Mouse (Mus musculus): ENCODE data around the gene Aamp. TPM values are rescaled to one million over a fixed set of nuclear protein-coding genes. Genes with fewer than 3 reads are reported as not detected.

The Aamp gene
- total RNA-seq, 2 experiments from 2014 or later = 140 to 143 TPM

DNA sequence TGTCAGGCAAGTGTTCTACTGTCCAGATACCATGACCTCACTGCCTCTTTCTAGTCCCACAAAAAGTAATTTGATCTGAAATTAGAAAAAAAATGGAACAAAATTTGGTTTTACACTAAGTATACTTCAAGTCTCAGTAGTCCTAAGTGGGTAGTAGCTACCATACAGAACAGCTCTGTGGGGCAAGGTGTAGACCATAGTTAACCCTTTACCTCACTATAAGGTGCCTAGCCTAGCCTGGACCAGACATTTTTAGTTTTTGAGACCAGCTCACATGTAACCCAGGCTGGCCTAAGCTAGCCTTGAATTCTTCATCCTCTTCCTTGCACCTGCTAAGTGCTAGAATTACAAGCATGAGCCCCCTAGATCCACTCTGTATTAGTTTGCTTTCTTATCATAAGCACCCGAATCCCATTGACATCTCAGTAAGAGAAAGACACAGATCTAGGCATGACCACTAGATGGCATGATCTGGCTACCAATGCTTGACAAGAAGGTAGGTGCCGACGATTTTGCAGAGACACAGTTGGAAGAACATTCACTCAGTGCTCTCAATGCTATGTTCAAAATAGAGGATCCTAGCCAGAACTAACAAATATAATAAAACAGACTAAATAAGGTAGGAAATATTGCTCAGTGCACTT is 28.6 kb upstream of the Aamp start:
- no peak overlapping the region for H3K27ac ChIP-seq
- no peak overlapping the region for H3K4me3 ChIP-seq
- intact Hi-C loops (cut with DNase I) = loop anchor here (1.0 to 2.0 kb wide), 3 partner anchors 48 to 139 kb away; no protein-coding TSS in a partner anchor
- DNase-seq (ENCODE audit: extremely low spot score in 1 of 2, low spot score in 2 of 2) = peak; percentile 46 to 66
- TF ChIP-seq CTCF (IDR thresholded peaks at IDR 0.05) = peak; percentile 84

DNA sequence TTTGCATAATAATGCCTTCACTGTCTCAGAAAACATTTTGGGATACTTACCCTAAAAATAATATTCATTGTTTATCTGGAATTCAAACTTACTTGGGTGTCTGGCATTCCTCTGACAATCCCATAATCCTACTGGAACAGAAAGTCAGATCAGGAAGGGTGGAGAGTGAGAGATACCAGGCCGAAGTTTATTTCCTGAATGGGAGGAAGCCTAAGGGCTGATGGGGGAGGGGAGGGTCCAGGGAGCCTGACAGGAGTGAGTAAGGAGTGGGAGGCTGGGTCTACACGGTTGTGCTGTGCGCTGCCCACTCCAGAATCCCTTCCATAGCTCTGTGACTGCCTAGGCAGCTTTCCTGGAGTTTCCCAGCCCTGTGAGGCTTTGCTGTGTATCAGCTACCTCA is 25.2 kb upstream of the Aamp start:
- Histone ChIP-seq H3K4me3 (no peak overlapping the region), H3K27ac (no peak overlapping the region)
- intact Hi-C loops (cut with DNase I) = no loop called here
- no peak for TF ChIP-seq CTCF (IDR thresholded peaks at IDR 0.05)
- no peak for DNase-seq (ENCODE audit: extremely low spot score in 1 of 2, low spot score in 2 of 2)

GRCm38 (mm10) chr1:74308001-74308964 is 23.7 kb upstream of the Aamp start:
- no peak for TF ChIP-seq CTCF (IDR thresholded peaks at IDR 0.05)
- no peak for DNase-seq (ENCODE audit: extremely low spot score in 1 of 2, low spot score in 2 of 2)
- H3K27ac ChIP-seq = no peak overlapping the region
- no peak overlapping the region for H3K4me3 ChIP-seq
- intact Hi-C loops (cut with DNase I) = no loop called here

GRCm38 (mm10) chr1:74307146-74307545 is 22.6 kb upstream of the Aamp start:
- Histone ChIP-seq H3K4me3 (no peak overlapping the region), H3K27ac (no peak overlapping the region)
- DNase-seq (ENCODE audit: extremely low spot score in 1 of 2, low spot score in 2 of 2) = no peak
- TF ChIP-seq CTCF (IDR thresholded peaks at IDR 0.05) = no peak
- intact Hi-C loops (cut with DNase I) = no loop called here

GRCm38 (mm10) chr1:74305522-74305921 is 21.0 kb upstream of the Aamp start, which contains the start of gene Tmbim1:
Gene Tmbim1 (minus strand): TSS chr1:74305622.
- DNase-seq (ENCODE audit: extremely low spot score in 1 of 2, low spot score in 2 of 2) = no peak
- Histone ChIP-seq H3K4me3 (peak within 1 kb of the TSS; percentile 82), H3K27ac (peak within 1 kb of the TSS; percentile 85)
- intact Hi-C loops (cut with DNase I) = no loop called here
- TF ChIP-seq CTCF (IDR thresholded peaks at IDR 0.05) = no peak

- Histone ChIP-seq H3K27ac (no peak overlapping the region), H3K4me3 (no peak overlapping the region)
- no peak for TF ChIP-seq CTCF (IDR thresholded peaks at IDR 0.05)
- DNase-seq (ENCODE audit: extremely low spot score in 1 of 2, low spot score in 2 of 2) = no peak
- intact Hi-C loops (cut with DNase I) = no loop called here
These were observed 20.4 kb upstream of the Aamp start for GRCm38 (mm10) chr1:74304946-74305345.

- intact Hi-C loops (cut with DNase I) = no loop called here
- Histone ChIP-seq H3K27ac (peak overlapping the region; percentile 85), H3K4me3 (peak overlapping the region; percentile 82)
- DNase-seq (ENCODE audit: extremely low spot score in 1 of 2, low spot score in 2 of 2) = no peak
- TF ChIP-seq CTCF (IDR thresholded peaks at IDR 0.05) = no peak
These were observed 19.8 kb upstream of the Aamp start for GRCm38 (mm10) chr1:74304339-74304790.

GRCm38 (mm10) chr1:74303509-74304338 is 19.2 kb upstream of the Aamp start:
- intact Hi-C loops (cut with DNase I) = no loop called here
- DNase-seq (ENCODE audit: extremely low spot score in 1 of 2, low spot score in 2 of 2) = peak; percentile 61 to 63
- TF ChIP-seq CTCF (IDR thresholded peaks at IDR 0.05) = no peak; the same call in 1 of the 2 replicates

DNA sequence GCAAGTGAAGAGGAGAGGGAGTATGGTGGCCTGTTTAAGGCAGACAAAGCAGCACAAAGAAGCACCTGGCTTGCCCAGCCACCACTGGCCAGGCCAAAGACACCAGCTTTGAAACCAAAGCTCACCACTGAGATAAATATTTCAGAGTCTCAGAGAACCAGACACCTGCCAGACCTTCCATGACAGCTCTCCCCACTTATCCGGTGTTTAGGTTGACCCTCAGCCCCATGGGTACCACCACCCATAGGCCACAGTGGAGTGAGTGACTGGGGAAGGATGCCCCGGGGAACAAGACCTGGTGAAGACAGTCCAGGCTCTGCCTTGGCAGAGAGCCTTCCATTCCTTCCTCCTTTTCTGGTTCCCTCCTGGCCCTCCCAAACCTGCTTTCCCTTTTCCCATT is 18.3 kb upstream of the Aamp start:
- Histone ChIP-seq H3K4me3 (peak overlapping the region; percentile 22; the same call in 1 of the 2 replicates), H3K27ac (peak overlapping the region; percentile 7; the same call in 1 of the 2 replicates)
- intact Hi-C loops (cut with DNase I) = no loop called here
- DNase-seq (ENCODE audit: extremely low spot score in 1 of 2, low spot score in 2 of 2) = no peak
- no peak for TF ChIP-seq CTCF (IDR thresholded peaks at IDR 0.05)

More at GRCm38 (mm10) chr1:74303509-74304338, 19.2 kb upstream of the Aamp start:
- Histone ChIP-seq H3K4me3 (peak overlapping the region; percentile 82), H3K27ac (peak overlapping the region; percentile 85)

DNA sequence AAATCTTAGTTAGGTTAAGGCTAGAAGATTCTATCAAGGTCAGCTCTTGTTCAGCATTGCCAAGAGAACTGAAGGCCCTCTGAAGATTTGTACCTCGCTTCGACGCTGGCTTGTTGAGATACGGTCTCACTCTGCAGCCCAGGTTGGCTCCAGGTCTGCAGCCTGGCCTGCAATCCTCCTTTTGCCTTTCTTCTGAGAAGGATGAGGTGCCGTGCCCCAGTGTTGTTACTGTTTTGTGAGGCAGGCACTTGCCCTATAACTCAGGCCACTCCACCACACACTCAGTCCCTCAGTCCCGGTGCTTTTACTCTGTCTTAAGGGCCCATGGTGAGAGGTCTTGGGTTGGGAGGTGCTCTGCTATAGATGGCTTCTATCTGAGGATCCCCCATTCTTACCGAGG is 17.7 kb upstream of the Aamp start:
- Histone ChIP-seq H3K27ac (peak overlapping the region; percentile 47), H3K4me3 (no peak overlapping the region)
- TF ChIP-seq CTCF (IDR thresholded peaks at IDR 0.05) = no peak
- intact Hi-C loops (cut with DNase I) = no loop called here
- DNase-seq (ENCODE audit: extremely low spot score in 1 of 2, low spot score in 2 of 2) = no peak

DNA sequence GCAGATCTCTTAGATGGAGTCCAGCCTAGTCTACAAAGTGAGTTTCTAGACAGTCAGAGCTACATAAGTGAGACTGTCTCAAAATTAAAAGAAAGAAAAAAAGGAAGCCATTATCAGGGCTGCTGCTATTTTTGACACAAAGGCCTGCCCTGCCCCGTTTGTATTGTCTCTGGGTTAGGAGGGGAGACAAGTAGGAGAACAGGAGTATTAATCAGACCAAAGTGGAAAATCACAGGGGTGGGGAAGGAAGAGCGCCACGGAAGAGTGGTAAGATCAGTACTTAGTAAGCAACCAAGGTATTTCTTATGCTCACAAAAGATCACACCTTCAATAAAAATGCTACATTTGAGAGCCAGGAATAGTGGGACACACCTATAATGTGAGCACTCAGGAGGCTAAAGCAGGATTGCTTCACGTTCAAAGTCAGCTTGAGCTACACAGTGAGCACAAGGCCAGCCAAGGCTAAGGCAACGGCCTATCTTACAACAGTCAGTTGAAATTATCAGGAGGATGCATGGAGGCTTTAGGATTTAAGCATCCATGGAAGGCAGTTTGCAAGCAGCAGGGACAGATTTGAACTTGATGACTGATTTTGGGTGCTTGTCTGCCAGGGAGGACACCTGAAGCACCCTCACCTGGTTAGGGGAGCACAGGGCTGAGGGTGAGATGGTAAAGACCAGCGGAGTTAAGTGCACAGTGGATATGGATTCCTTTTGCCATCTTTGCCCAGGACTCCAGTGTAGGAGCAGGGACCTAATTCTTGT is 16.0 kb upstream of the Aamp start:
- DNase-seq (ENCODE audit: extremely low spot score in 1 of 2, low spot score in 2 of 2) = no peak
- intact Hi-C loops (cut with DNase I) = no loop called here
- no peak for TF ChIP-seq CTCF (IDR thresholded peaks at IDR 0.05)
- H3K4me3 ChIP-seq = no peak overlapping the region
- H3K27ac ChIP-seq = peak overlapping the region; percentile 24

All from left cerebral cortex, adult 2 months (tissue).